Mouse (Mus musculus): ENCODE results near the gene Hspb7.

Hspb7 gene

DNA sequence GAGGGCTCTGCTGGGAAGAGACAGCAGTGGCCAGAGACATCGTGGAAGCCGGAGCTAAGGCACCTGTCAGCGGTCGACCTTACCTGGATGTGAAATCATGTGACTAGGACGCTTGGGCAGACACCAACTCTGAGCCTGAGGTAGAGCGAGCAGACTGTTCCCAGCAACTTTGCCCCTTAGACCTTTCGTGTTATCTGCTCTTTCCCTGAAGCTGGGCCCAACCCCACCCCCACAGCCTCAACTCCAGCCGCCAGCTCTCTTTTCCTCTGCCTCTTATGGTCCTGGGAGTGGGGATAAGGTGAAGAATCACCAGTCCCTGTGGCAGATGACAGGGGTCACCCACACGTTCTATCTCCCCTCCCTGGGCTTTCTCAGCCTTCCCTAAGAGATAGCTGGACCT lies 307 bp downstream of the Hspb7 start:
- DNase-seq = no peak

DNA sequence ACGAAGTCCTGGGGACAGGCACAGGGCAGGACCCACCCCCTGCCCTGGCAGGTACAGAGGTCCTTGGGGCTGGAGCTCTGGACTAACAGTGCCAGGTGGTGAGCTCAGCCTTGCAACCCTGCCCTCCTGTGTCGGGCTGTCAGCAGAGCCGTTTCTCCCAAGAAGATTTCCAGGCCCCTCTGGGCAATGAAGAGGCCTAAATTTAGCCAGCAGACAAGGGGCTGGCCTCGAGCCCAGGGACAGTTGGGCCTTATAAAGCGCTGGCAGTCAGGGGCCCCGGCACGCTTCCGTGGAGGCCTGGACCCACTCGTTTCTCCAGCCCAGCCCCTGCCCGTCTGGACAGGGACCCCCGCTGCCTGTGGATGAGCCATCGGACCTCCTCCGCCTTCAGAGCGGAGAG lies 844 bp downstream of the Hspb7 start:
- no peak for DNase-seq

DNA sequence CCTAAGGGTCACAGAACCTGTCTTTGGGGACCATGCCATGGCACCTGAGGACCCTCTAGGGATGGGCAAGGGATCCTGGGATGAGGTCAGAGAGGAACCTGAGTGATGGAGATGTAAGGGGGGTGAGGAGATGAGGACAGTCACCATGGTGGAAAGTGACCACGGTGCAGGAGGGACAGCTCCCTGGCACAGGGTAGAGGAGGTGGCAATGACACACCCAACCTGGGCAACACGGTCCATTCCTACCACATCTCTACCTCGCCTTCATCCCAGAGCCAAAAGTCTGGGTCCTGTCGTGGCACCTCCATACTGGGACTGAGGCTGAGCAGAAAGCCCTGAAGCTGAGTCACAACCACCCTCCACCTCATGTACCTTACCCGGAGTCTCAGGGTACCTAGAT lies 2.3 kb downstream of the Hspb7 start:
- no peak for DNase-seq

DNA sequence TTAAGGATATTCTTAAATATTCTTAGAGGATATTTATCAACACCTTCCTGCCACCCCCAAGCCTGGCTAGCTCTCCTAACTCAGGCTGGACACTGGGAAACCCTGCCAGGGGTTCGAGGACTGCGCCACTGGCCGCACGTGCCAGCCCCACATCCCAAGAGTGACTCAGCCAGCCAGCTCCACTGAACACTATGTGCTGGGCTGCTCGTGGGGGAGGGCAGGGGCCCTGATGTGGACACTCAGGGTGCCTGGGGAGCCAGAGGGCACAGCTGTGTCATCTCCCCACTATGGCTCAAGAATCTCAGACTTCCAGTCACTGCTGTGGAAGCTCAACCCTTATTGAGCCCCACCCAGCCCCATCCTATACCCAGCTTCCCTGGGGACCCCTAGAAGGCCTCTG lies 2.7 kb downstream of the Hspb7 start:
- no peak for DNase-seq

DNA sequence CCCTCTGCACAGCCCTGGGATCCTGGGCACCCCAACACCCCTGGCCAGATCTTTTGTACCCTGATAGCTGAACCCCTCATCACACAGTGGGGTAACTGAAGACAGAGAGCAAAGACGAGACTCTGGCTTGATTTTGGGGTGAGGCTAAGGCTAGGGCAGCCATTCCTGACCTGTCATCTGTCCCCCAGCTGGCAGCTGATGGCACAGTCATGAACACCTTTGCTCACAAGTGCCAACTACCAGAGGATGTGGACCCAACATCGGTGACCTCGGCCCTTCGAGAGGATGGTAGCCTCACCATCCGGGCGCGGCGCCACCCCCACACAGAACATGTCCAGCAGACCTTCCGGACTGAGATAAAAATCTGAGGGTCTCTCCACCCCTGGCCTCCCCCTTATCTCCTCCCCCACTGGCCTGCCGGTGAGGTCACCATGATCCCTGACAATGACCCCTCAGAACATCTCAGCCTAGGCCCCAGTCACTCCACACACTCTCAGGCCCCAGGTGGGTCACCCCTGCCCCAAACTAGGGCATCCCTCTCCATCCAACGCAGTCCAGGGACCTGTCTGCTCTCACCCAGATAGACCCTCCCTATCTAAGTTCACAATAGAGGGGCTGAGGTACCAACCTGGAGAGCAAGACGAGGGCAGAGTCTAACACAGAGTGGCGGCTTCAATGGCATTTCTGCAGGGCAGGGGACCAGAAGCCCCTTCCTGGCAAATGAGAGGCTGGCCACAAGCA lies 3.3 kb downstream of the Hspb7 start:
- DNase-seq = no peak

DNA sequence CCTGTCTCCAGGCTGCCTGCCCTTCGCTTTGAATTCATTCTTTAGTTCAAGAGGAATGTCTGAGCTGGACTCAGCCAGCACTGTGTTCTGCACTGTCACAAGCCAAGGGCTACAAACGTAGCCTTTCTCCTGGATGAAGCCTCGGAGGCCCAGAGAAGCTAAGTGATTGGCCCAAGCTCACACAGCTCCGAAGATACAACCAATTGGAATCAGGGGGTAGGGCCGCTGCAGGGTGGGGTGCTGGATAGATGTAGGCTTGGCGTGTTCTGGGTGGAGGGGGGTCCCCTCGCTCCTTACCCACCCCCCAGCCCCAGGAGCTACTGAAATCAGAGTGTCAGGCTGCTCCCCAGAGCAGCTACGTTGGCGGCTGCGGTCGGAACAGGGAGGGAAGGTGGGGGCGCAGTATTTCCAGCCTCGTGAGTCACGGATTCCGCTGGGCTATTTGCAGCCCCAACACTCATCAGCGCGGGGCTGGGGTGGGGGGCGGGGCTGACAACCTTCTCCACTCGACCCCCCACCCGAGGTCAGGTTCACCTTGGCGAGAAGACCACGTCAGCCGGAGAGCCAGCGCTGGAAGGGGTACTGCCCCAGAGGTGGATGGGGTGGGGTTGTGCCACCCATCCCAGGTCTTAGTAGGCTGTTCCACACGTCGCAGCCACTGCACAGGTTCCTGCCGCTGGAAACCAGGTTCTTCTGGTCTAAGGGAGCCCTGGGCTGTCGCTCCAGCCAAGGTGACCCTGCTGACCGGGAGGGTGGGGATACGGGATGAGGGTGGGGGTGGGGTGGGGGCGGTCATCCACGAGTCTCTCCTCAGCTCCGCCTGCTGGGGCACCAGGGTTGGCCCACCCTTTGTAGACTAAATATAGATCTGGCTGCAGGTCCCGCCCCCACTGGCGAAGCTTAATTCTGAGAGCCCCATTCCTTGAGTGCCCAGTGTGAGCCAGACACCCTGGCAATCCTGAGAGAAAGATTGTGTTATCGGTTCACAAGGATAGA lies 5.2 kb downstream of the Hspb7 start:
- peak; percentile 53 for DNase-seq

DNA sequence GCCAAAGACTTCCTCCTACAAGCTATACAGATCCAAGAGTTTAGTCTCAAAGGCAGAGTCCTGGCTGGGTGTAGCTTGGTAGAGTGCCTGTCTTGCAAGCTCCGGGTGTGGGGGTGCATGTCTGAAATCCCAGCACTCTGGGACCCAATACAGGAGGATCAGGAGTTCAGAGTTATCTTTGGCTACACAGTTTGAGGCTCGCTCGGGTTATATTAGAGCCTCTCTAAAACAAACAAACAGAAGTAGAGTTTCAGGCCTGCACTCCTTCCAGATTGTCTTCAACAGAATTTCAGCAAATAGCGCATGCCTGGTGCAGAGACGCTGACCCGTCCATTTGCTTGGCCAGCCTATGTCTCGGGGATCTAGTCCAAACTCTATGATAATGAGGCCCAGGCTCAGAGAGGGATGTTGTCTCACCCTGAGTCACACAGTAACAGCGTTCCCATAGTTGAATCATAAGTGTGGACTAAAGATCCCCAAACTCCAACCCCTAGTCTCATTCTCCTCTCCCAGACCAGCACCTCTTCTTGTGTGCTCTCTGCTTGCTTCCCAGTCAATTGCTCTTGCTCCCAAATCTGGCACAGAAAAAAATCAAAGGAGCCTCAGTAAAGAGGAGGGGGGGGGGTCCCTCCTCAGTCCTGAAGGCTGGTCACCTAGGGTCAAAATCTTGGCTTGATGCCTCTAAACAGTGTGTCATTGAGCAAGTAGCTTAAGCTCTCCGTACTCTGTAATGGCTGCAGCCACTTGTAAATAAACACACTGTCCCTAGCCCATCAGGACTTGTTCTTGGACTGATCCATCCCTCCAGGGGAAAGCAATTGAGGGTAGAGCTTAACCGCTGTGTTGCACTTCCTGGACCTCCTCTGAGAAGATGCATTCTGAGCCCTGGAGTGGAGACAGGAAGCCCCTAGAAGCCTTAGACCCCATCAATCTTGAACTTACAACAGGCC lies 6.5 kb downstream of the Hspb7 start:
- DNase-seq = no peak

DNA sequence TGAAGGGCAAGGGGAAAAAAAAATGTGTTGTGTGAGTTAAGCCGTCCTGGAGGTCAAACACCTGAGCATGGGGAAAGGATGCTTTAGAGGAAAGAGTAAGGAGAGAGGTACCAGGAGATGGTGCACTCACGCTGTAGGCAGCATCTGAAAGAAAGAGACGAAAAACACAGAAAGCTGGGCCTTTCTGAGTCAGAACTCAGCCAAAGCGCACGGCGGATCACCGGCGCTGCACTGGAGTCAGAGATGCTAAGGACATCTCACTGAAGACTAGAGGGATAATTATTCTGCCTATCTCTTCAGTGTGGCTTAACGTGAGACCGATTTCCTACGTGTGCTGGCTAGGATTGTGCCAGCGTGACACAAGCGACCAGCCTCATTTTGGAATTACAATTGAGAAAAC lies 7.3 kb downstream of the Hspb7 start:
- no peak for DNase-seq

DNA sequence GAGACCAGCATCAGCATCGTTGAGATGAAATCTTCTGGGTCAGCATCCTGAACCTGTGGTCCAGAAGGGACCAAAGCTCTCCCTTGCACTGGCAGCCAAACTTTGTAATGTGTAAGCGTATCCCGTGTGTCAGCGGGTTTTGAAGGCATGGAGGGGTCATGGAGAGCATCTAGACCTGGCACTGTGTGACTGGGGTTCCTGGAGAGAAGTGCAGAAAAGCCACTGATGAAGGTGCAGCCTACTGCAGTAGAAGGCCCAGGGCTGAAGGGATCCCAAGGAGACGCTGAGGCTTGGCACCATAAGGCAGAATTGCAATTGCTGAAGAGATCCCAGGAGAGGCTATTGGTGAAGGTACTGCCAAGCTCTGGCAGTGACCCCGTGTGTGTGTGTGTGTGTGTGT lies 8.8 kb downstream of the Hspb7 start:
- no peak for DNase-seq

DNA sequence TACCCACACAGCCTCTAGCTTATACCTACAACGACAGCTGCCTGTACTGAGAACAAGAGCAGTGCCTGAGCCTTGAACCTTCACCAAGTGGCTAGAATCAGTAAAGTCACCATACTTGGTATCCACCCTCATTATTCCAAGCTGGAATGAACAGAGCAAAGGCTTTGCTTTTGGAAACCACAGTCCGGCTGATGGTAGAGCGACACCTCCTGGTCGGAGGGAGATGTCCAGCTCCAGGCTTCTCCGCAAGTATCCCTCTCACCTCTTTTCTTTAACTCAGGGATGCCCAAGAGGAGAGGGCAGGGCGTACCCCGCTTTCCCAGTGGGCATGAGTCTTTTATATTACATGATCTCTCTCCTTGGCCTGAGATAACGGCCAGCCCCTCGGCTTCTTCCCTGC lies 9.3 kb downstream of the Hspb7 start:
- no peak for DNase-seq

DNA sequence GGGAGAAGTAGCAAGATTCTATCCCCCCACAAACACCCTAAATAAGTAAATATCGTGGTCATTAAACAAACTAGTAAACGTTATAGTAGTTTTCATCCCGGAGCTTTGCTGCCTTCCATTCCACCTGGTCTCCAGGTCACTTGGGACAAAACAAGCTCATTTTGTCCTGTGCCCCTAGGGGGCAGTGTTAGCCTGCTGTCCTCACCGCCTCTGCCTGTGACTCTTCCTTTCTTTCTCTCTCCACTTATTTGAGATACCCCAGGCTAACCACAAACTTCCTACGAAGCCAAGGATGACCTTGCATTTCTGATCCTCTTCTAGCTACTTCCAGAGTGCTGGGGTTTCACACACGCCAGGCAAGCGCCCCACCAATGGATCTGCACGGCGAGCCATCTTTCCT lies 10.4 kb downstream of the Hspb7 start:
- peak; percentile 82 for DNase-seq

DNA sequence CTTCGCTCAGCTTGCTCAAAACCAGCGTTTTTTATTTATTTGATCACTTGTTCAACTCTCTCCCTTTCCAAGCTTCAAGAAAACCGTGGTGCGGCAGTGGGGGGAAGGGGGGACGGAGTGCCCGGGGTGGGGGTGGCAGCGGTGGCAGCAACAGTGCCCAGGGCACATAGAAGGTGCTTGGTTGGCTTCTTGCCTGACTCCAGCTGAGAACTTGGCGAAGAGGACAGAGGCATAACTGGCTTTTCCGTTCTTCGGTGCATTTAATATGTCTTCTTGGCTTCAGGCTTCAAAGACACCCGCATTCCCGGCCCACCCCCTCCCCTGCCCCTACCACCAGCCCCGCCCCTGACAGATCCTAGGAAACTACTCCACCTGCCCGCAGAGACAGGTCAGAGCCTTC lies 12.1 kb downstream of the Hspb7 start:
- DNase-seq = no peak

DNA sequence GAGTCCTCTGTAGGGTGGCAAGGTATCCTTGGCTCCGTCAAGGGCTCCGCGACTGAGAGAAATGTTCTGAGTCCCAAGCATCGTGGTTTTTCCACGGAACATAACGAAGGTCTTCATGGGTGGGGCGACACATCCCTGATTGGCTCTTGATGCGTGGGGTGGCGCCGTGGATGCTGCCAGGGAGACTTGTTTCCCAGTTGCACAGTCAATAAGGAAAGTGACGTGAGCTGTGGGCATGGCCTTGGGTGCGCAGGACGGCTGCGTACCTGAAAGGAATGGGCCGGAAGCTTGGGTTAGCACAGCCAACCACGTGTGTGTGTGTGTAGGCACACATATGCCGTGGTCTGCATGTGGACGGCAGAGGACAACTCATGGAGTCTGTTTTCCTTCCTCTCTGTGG lies 12.6 kb downstream of the Hspb7 start:
- no peak for DNase-seq

DNA sequence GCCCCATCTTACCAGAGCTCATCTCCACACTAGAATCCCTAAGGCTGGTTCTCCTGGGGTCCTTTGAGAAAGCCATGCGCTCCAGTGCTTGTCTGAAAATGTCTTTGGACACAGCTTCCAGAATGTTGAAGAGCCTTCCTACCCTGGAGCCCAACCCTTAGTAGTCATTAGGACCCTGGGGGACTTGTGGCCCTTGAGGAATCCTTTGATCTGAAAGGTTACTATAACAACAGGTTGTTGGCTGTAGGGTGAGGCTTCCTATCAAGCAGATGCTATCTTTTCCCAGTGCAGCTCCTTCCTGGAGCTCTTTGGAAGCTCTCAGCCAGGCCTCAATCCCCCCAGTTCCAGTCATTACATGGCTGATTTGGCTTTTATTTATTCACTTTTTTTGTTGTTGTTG lies 15.4 kb downstream of the Hspb7 start, which contains the start of gene Srarp:
TSS of gene Srarp (minus strand) at position 132 of the 400 bp plus-strand sequence.
- DNase-seq = no peak

DNA sequence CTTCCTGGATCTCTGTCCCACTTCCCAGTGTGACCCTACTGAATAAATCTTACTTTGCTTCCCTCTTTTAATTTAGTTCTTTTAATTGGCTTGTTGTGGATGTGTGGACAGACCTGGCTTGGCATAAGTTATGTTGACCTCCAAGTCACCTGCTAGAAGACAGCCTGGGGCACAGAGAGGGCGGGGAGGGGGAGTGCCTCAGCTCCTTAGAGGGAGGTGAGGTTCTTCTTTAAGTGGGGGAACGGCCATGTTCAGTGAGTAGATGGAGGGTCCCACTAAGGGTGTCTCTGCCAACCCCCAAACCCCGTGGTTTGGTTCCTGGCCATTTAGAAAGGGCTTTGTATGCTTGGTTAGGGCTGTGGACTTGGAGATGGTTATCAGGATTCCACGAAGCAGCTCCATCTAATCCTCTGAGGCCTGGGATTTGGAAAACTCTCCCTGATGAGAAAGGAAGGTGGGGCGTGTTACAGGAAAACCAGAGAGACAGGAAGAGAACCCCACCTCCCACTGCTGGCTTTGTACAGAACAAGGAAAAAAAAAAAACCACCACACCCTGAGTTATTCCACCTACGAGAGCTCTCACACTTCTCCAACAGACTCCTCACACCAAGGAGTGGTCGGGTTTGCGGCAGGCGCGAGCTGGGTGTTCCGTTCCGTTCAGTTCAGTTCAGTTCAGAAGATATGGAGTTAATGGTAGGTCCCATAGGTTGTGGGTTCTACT lies 18.7 kb downstream of the Hspb7 start:
- no peak for DNase-seq

DNA sequence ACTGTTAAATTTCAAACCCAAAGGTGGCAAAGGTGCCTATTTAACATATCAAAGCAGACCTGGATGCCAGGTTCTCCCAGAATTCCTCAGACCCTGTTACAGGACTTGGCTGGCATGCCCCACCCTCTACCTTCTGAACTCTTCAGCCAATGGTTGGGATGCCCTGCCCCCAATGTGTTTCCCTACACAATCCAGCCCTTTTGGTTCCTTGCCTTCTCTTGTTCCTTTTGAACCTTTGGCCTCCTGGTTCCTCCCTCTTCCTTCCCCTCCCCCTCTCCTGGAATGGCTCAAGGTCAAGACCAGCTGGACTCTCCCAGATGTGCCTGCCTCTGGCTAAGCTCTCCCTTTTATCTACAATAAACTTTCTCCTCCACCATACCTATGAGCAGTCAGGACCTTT lies 20.3 kb downstream of the Hspb7 start:
- no peak for DNase-seq

DNA sequence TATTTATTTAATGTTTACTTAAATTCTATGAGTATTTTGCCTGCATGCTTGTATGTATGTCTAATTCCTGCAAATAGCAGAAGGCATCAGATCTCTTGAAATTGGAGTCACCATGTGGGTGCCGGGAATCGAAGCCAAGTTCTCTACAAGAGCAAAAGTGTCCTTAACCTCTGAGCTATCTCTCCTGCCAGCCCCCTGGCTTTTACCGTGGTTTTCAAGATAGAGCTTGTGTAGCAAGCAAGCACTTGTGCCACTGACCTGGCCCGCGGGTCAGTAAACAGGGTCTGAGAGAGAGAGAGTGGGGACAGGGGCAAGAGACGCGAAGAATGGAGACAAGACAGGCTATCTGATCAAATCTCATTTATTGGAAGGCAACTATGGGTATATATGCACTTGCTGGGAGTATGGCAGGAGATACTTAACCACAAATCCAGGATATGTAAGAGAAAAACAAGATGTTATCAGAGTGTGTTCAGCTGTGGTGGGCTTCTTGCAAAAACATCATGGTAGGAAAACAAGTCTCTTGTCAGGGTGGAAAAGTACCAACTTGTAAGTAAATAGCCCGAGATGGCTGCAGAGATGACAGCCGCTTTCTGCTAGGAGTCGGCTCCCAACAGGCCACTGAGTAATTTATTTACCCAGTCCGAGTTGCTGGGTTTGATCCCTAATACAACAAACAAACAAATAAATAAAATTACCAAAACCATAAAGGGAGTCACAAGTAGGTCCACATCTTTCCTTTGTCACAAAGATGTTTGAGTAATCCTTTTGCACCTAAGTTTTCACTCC lies 23.3 kb downstream of the Hspb7 start:
- DNase-seq = no peak

DNA sequence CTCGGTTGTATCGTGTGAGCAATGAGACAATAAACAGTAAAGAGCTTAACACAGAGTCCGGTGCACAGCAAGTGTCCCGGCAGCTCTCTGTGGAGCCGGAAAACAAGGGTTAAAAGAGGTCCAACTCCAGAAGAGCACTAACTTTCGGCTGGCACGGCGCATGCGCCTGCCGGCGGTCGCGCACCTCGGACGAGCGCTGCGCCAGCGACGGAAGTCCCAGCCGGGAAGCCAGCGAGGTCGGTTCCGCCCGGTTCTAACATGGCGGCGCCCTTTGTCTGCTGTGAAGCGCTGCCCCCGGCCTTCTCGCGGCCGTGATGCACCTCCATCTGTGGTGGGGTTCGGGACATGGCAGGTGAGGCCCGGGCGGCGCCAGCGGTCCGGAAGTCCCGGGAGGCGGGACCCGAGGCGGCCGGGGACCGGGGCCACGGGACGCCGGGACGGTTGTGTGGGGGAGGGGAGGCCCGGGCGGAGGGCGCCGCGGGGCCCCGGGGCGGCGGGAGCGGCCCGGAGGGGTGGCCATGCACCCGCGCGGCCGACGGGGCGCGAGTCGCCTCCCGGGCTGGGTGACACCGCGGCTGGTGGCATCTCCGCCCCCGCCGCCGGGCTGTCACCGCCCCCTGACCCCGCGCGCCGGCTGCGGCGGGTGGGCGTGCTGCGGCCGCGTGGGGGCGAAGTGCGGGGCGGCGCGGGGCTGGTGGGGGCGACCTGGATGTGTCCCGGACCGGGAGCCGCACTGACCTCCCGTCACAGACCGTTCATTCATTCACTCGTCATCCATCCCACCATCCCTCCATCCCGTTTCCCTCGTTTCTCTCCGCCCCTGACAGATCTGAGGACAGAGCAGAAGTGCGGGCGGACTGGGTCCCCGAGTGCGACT lies 24.1 kb downstream of the Hspb7 start, which contains the start of gene Zbtb17:
TSS of gene Zbtb17 (plus strand) at position 204 of the 877 bp plus-strand sequence.
- DNase-seq = peak; percentile 78

DNA sequence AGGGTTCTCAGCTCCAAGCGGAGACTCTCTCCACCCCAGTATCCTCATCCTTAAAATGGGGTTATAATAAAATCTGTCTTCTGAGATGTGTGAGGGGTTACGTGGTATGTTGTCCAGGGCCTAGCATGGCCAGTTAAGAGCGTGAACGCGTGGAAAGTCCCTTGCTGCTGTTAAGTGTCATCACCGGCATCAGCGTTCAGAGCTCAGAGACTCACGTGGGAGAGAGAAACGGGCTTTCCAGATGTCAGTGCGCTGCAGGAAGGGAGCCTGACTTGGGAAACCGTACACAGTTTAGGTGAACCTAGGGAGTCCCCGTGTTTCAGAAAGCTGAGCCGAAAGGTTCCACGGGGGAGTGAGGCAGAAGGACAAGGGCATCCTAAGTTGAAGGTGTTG lies 24.7 kb downstream of the Hspb7 start:
- no peak for DNase-seq

DNA sequence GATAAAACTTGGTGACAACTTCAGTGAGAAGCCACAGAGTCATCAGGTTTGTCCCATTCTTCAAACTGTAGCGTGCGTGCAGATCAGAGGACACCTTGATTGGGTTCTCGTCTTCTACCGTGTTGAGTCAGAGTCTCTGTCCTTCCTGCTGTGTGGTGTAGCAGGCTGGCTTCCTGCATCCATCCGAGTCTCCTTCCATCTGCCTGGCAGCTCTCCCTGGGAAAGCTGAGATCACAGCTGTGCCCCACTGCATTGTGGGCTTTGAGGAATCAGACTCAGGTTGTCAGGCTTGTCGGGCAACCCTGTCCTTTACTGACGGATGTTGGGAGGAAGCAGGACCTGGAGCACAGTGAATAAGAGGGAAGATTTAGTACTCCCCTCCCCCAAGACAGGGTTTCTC lies 25.6 kb downstream of the Hspb7 start:
- no peak for DNase-seq
